Mouse (Mus musculus) cerebellum, postnatal 14 days (tissue): ENCODE measurements around the gene Mrpl41.
A peak's percentile ranks its signal among the peaks of the same experiment; 100 is the strongest.
"Not testable (repeated sequence)": the region's sequence is repeated elsewhere in the genome, so short reads cannot be mapped to it uniquely, and the experiment has no call there.

Experiments used
- DNase-seq, 2 experiments: peaks; one replicate each; pipeline ENCODE4 v3.0.0; 2021; ENCODE audit warnings: mixed read lengths in 2 of 2

Mrpl41 gene

GRCm38 (mm10) chr2:24974906-24975703 is at the start of gene Mrpl41:
Mrpl41 (minus strand) TSS chr2:24975098.
- peak; percentile 97 to 98 for DNase-seq

GRCm38 (mm10) chr2:25022678-25023077 is 47.8 kb upstream of the Mrpl41 start:
- DNase-seq, result no peak

- DNase-seq, result no peak
These were observed 33.4 kb upstream of the Mrpl41 start for GRCm38 (mm10) chr2:25008250-25008649.

GRCm38 (mm10) chr2:25006767-25007166 is 31.9 kb upstream of the Mrpl41 start:
- DNase-seq, result no peak

GRCm38 (mm10) chr2:25003946-25004786 is 29.3 kb upstream of the Mrpl41 start:
- DNase-seq, result no peak

- DNase-seq, result peak; percentile 47 to 61
These were observed 25.8 kb upstream of the Mrpl41 start for GRCm38 (mm10) chr2:25000544-25001235.

- DNase-seq, result no peak
These were observed 21.6 kb upstream of the Mrpl41 start for GRCm38 (mm10) chr2:24996471-24996870.

GRCm38 (mm10) chr2:24995332-24995731 is 20.4 kb upstream of the Mrpl41 start:
- DNase-seq, result no peak

- no peak for DNase-seq
These were observed 12.9 kb upstream of the Mrpl41 start for GRCm38 (mm10) chr2:24987762-24988161.

GRCm38 (mm10) chr2:24976960-24977359 is 2.1 kb upstream of the Mrpl41 start:
- DNase-seq, result no peak

- DNase-seq, result peak; percentile 46 to 58
These were observed 903 bp upstream of the Mrpl41 start, which contains the start of gene Pnpla7 for GRCm38 (mm10) chr2:24975704-24976297. Pnpla7 (plus strand) TSS chr2:24976033.

GRCm38 (mm10) chr2:24974452-24974851 is 446 bp downstream of the Mrpl41 start:
- DNase-seq, result not testable (repeated sequence)

GRCm38 (mm10) chr2:24970386-24970785 is 4.5 kb downstream of the Mrpl41 start:
- no peak for DNase-seq

GRCm38 (mm10) chr2:24962304-24963000 is 12.4 kb downstream of the Mrpl41 start, which contains the start of gene Dph7:
Dph7 (plus strand) TSS chr2:24962400.
- peak; percentile 92 to 96 for DNase-seq

- DNase-seq, result peak; percentile 51 to 59
These were observed 14.0 kb downstream of the Mrpl41 start for GRCm38 (mm10) chr2:24960910-24961309.

- no peak for DNase-seq
These were observed 22.3 kb downstream of the Mrpl41 start for GRCm38 (mm10) chr2:24952537-24953055.

- DNase-seq, result peak in 1 of 2 experiments; percentile 42
These were observed 24.7 kb downstream of the Mrpl41 start for GRCm38 (mm10) chr2:24950189-24950535.

- peak; percentile 99 to 100 for DNase-seq
These were observed 25.3 kb downstream of the Mrpl41 start, which contains the start of gene Zmynd19 for GRCm38 (mm10) chr2:24949421-24950188. Zmynd19 (plus strand) TSS chr2:24949792.

GRCm38 (mm10) chr2:24944304-24944703 is 30.6 kb downstream of the Mrpl41 start:
- DNase-seq, result not testable (repeated sequence)

GRCm38 (mm10) chr2:24942092-24942491 is 32.8 kb downstream of the Mrpl41 start:
- no peak for DNase-seq
